Mouse (Mus musculus) spleen, adult 2 months (tissue): ENCODE results near the gene Maml2. TPM values are rescaled to one million over a fixed set of nuclear protein-coding genes. Genes with fewer than 3 reads are reported as not detected.
A peak's percentile ranks its signal among the peaks of the same experiment; 100 is the strongest.

ENCODE experiments used
- DNase-seq, 2 experiments: peaks; one replicate each; pipeline versions ENCODE4 v3.0.0 to v3.0.0-alpha.2; 2012 to 2021; ENCODE audit warnings: low spot score in 2 of 2, low read depth in 1 of 2
- H3K27ac ChIP-seq: fragments of 200-500 bp; 2 replicates; pipeline ENCODE4 v1.5.1; 2012; ENCODE audit warnings: low read length, inconsistent platforms; ENCODE audit not compliant: insufficient read depth
- H3K27me3 ChIP-seq: fragments of 200-500 bp; 2 replicates; pipeline ENCODE4 v1.6.1; 2012; ENCODE audit warnings: mild to moderate bottlenecking, moderate library complexity, low read length, inconsistent platforms; ENCODE audit not compliant: control insufficient read depth, insufficient read depth
- H3K36me3 ChIP-seq: fragments of 200-500 bp; 2 replicates; pipeline ENCODE4 v1.6.1; 2012; ENCODE audit warnings: mild to moderate bottlenecking, low read length, inconsistent platforms; ENCODE audit not compliant: control insufficient read depth, insufficient read depth
- H3K4me1 ChIP-seq: fragments of 200-500 bp; 2 replicates; pipeline ENCODE4 v1.6.1; 2011; ENCODE audit warnings: inconsistent platforms; ENCODE audit not compliant: control insufficient read depth, insufficient read depth, insufficient read length
- H3K4me3 ChIP-seq: fragments of 200-500 bp; 2 replicates; pipeline ENCODE4 v1.5.1; 2011; ENCODE audit warnings: mild to moderate bottlenecking, inconsistent platforms; ENCODE audit not compliant: insufficient read depth, insufficient read length; ENCODE audit errors: extremely low read depth
- CTCF ChIP-seq: fragments of 200-500 bp; IDR thresholded peaks from 2 replicates; pipeline ENCODE4 v1.5.1; 2011; ENCODE audit warnings: mild to moderate bottlenecking, inconsistent platforms; ENCODE audit not compliant: insufficient read depth, insufficient read length, insufficient replicate concordance; ENCODE audit errors: extremely low read depth
- POLR2A ChIP-seq: fragments of 200-500 bp; IDR thresholded peaks from 2 replicates; pipeline ENCODE4 v1.6.1; 2011; ENCODE audit warnings: low read depth, low read length, inconsistent platforms
- WGBS: fragments of 180-500 bp; shearing (Covaris S2); methylation state at CpG from one replicate; pipeline ENCODE4 v1.1.7; 2018; 5-methylcytosine and 5-hydroxymethylcytosine counted together
- polyA plus RNA-seq: library from polyadenylated mRNA; depleted of rRNA; stranded (reverse); fragments of >200 nt; gene quantifications from 2 replicates; pipeline ENCODE4 v1.2.3, GENCODE M21; 2012

The Maml2 gene
- polyA plus RNA-seq, 1 experiment = 9.4 TPM

DNA sequence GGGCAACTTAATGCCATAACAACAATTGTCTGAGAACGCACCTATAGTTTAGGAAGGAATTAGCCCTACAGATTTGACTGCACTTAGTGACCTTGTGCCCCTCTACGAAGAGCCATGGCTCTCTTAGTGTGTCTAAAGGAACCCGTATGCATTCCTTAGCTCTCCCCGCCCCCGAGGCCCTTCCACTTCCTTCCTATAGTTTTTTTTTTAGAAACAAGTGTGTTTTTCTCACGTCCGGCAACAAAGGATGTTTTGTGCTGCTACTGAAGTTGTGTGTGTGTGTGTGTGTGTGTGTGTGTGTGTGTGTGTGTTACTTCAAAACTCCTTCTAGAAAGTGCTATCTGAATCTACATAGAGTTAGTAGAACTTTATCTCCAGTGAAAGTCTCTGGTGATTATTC is 172.3 kb downstream of the Maml2 start:
- TF ChIP-seq POLR2A (no peak), CTCF (no peak)
- 4% methylated on average over 7 of the region's 7 CpGs for WGBS
- Histone ChIP-seq H3K4me3 (no peak overlapping the region), H3K27me3 (no peaks in the 10 kb centered on the region), H3K36me3 (no peaks in the 10 kb centered on the region), H3K27ac (peak overlapping the region; percentile 81; the same call in 1 of the 2 replicates), H3K4me1 (peaks cover 54% of the 10 kb centered on the region)
- DNase-seq = peak in 1 of 2 experiments; percentile 66

DNA sequence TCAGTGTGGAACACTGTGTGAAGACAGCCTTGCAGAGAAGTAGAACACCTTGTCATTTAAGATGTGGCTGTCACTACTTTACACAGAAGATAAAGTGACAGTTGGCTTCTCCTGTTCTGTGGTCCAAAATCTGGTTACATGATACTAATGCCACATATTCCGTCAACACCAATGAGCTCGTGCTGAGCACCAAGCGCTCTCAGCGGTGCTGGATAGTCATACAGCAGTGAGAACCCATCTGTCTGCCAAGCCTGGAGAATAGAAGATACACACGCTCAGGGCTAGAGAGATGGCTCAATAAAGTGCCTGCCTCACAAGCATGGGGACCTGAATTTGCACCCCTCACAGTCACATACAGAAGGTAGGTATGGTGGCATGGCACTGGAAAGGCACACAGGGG is 177.2 kb downstream of the Maml2 start:
- TF ChIP-seq CTCF (no peak), POLR2A (no peak)
- Histone ChIP-seq H3K36me3 (no peaks in the 10 kb centered on the region), H3K27ac (no peak overlapping the region), H3K4me1 (peaks cover 22% of the 10 kb centered on the region), H3K4me3 (no peak overlapping the region), H3K27me3 (no peaks in the 10 kb centered on the region)
- WGBS = 92% methylated on average over 5 of the region's 5 CpGs
- no peak for DNase-seq

DNA sequence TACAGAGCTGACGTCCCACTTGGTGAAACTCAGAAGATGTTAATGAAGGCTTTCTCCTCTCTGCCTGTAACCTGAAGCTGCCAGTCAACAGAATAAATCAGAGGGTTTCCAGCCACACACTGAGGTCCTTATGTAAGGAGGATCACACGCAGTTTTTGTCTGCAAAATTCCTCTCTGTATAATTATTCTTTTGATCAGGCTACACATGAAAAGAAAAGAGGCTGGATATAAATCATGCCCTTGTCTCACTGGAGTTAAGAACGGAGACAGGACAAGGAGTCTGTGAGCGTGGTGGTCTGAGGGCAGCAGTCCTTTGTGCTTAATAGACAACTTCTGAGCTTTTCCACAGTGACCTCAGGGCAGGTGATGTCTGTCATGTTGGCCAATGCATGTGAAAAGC is 181.5 kb downstream of the Maml2 start:
- no peak for TF ChIP-seq POLR2A
- no peak for TF ChIP-seq CTCF
- Histone ChIP-seq H3K27ac (no peak overlapping the region), H3K36me3 (no peaks in the 10 kb centered on the region), H3K4me1 (no peaks in the 10 kb centered on the region; the same call in 1 of the 2 replicates), H3K27me3 (no peaks in the 10 kb centered on the region), H3K4me3 (no peak overlapping the region)
- no peak for DNase-seq
- 84% methylated on average over 4 of the region's 4 CpGs for WGBS

DNA sequence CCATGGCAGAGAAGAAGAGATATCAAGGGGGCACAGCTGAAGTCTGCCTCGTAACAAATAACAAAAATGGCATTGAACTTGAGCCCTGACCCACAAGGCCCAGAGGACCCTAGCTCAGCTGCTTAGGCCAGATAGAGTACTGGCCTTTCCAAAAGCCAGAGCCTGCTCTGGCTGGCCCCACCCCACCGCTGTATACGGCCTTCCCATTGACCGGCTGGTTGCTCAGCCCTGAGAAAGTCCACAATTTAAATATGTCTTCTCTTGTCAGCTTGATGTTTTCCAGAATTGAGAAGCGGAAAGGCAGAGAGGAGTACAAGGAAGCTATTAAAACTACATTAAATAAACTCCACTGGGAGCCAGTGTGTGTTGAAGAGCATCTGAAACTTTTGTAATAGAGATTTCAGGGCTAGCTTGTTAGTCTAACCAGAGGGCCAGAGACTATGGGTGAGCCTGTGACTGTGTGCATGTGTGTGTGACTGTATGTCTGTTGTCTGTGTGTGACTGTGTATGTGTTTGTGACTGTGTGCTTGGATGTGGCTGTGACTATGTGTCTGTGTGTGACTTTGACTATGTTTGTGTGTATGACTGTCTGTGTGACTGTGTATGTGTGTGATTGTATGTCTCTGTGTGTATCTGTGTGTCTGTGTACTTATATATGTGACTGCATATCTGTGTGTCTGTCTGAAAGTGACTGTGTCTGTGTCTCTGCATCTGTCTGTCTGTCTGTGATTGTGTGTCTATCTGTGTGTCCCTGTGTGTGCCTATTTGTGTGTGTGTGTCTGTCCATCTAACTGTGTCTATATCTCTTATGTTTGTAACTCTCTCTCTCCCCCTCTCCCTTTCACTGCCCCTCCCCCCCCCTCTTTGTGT is 185.7 kb downstream of the Maml2 start:
- Histone ChIP-seq H3K4me1 (no peaks in the 10 kb centered on the region; the same call in none of the 2 replicates), H3K27me3 (no peaks in the 10 kb centered on the region), H3K27ac (no peak overlapping the region), H3K36me3 (no peaks in the 10 kb centered on the region), H3K4me3 (no peak overlapping the region)
- TF ChIP-seq POLR2A (no peak), CTCF (no peak)
- 88% methylated on average over 5 of the region's 5 CpGs for WGBS
- no peak for DNase-seq

DNA sequence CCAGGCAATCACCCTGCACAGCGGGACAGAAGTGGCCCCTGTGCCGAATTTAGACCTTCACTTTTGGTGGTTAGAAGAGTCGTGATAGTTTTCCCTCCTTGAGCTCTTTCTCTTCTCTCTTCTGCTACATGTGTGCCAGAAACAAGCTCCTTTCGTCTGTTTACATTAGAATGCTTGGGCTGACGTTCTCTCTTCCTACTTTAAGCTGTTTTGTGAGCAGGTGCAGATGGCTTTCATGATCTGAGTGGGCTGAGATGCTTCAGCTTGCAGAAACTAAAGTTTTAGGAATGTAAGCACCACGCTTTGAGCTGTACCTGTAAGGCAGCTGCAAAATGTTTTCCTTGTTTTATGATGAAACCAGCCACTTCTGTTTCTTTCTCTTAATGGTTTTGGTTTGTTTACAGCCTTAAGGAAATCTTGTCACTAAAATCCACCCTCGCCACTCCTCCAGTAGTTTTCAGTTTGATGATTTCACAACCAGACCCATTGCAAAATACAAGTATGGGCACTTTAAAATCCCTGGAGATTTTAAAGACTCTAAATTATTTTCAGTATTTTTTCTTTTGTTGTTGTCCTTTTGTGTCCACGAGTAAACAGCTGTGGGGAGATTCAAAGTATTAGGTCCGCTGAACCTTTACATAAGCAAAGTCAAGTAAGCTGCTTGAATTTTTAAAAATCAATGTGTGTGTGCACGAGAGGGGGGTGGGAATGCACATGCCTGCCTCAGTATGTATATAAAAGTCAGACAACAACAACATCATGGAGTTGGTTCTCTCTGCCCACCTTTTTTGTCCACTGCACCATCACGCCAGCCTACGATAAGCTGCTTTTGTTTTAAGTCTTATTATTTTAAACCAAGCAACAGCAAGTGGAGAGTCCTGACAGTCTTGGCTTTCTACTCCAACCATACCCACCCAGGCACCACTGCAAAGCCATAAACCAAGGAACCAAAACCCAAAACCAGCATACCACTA is 186.8 kb downstream of the Maml2 start:
- Histone ChIP-seq H3K36me3 (no peaks in the 10 kb centered on the region), H3K4me1 (no peaks in the 10 kb centered on the region; the same call in none of the 2 replicates), H3K27me3 (no peaks in the 10 kb centered on the region), H3K27ac (peak overlapping the region; percentile 40; the same call in 1 of the 2 replicates), H3K4me3 (no peak overlapping the region)
- no peak for DNase-seq
- no peak for TF ChIP-seq POLR2A
- no peak for TF ChIP-seq CTCF
- WGBS = 47% methylated on average over 12 of the region's 12 CpGs

DNA sequence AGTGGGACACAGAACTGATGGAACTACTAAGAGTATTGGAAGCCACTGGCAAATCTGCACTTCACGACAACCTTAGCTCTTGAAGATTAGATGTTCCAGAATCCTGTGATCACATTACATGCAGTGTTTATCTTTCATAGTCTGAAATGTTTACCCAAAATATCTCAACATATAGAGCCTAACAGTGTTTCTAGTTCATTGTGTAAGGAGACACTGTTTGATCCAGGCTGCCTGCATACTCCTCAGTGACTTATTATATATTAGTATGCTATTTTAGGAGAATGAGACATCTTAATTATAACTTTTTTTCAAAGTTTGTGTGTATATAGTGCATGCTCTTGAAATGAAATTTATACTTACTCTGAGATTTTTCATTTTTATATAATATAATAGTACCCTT is 188.2 kb downstream of the Maml2 start:
- DNase-seq = no peak
- no peak for TF ChIP-seq POLR2A
- TF ChIP-seq CTCF = no peak
- Histone ChIP-seq H3K4me3 (no peak overlapping the region), H3K27me3 (no peaks in the 10 kb centered on the region), H3K4me1 (no peaks in the 10 kb centered on the region; the same call in none of the 2 replicates), H3K36me3 (no peaks in the 10 kb centered on the region), H3K27ac (no peak overlapping the region)
- 87% methylated on average over 1 of the region's 1 CpGs for WGBS
